In the genomic region with DNA sequence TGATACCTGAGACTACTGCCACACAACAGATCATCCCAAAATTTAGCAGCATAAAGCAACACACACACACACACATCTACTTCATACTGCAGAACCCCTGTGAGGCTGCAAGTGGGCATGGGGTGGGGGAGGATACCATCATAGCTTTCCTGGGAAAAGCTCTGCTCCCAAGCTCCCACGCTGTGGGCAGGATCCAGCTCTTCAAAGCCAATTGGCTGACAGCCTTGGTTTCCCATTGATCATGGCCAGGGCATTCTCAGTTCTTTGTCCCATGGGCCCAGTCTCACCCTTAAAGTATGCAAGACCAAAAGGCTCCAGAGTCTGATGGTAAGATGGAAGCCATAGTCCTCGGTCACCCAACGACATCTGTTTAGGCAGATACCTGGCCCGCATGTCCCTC, we compare ENCODE assay signal across 16 mouse cellular contexts.
DNase-seq lines count a peak whose midpoint lies in the region; ATAC-seq and TF ChIP-seq lines count a peak whose summit lies in the region.
"Had no signal": no experiment of that assay in that cellular context is flagged by ENCODE, and none has a peak within 500 bp of the region (broad histone marks: within the 10 kb centered on the region; RNA-seq: fewer than 3 reads in every experiment).

No protein-coding gene starts in this region.

- H3K4me3 ChIP-seq in layer of hippocampus, adult 2 months, result no peak overlapping the region
- H3K4me3 ChIP-seq: embryonic facial prominence, embryonic 15.5 days; erythroblast, embryonic 14.5 days; forebrain, embryonic 13.5 days; heart, adult 2 months; heart, embryonic 12.5 days; hindbrain, embryonic 10.5 days; intestine, embryonic 15.5 days had no signal

- TF ChIP-seq CTCF in layer of hippocampus, adult 2 months (conservative IDR thresholded peaks at IDR 0.05), result no peak

- H3K27ac ChIP-seq in layer of hippocampus, adult 2 months, result peak overlapping the region; percentile 41
- H3K27ac ChIP-seq: embryonic facial prominence, embryonic 15.5 days; forebrain, embryonic 13.5 days; heart, adult 2 months; hindbrain, embryonic 10.5 days; intestine, embryonic 15.5 days had no signal

- peak; percentile 57 for ATAC-seq in frontal cortex, adult (ENCODE audit: low TSS enrichment)
- ATAC-seq: forebrain, embryonic 13.5 days; intestine, embryonic 15.5 days had no signal

- no peak for DNase-seq in frontal cortex, postnatal 14 days (ENCODE audit: low spot score in 2 of 2)
- peak in 1 of 2 experiments; percentile 52 for DNase-seq in layer of hippocampus, adult 2 months (ENCODE audit: low spot score in 2 of 2)
- DNase-seq in layer of hippocampus, postnatal 25 days (ENCODE audit: extremely low spot score in 1 of 2, low spot score in 1 of 2), result no peak
- DNase-seq in right cerebral cortex, postnatal 10 days (ENCODE audit: low spot score in 2 of 2), result peak; percentile 67 to 78
- no peak for DNase-seq in right cerebral cortex, postnatal 25 days
- peak; percentile 26 for DNase-seq in fibroblast of lung, adult 2 months (ENCODE audit: low read depth)
- no peak for DNase-seq in spleen, postnatal 4 days (ENCODE audit: low spot score in 2 of 2)
- DNase-seq: adrenal gland, adult 8-10 months had no signal

Comparison
In these comparisons a context has a peak if more than half of its experiments do, and no peak if none do; other contexts are left out.
1. DNase-seq: peak in right cerebral cortex, postnatal 10 days (2 of 2) and fibroblast of lung, adult 2 months (single experiment); none in frontal cortex, postnatal 14 days (0 of 2), layer of hippocampus, postnatal 25 days (0 of 2), right cerebral cortex, postnatal 25 days (single experiment) and spleen, postnatal 4 days (0 of 2).